Mouse (Mus musculus): ENCODE results near the gene Tecta. TPM values are rescaled to one million over a fixed set of nuclear protein-coding genes. Genes with fewer than 3 reads are reported as not detected.

The Tecta gene
- polyA plus RNA-seq, 1 experiment from 2014 or later = 0.15 TPM

GRCm38 (mm10) chr9:42337026-42337425, 62.7 kb downstream of the Tecta start:
- ATAC-seq (replicated peaks; ENCODE audit: low FRiP score) (no peak), DNase-seq (ENCODE audit: low spot score) (peak; percentile 14)
- WGBS = 89% methylated on average over 13 of the region's 13 CpGs
- Histone ChIP-seq H3K4me3 (ENCODE audit: low read depth, low read length) (no peak overlapping the region), H3K27ac (ENCODE audit: low read depth, low read length) (no peak overlapping the region), H3K4me1 (replicated peaks; ENCODE audit: control insufficient read depth, insufficient read depth, low read length) (no peaks in the 10 kb centered on the region), H3K36me3 (ENCODE audit: control insufficient read depth, insufficient read depth, low read length) (no peaks in the 10 kb centered on the region), H3K4me2 (ENCODE audit: low read depth, low read length, severe bottlenecking) (no peak overlapping the region), H3K9me3 (ENCODE audit: control insufficient read depth, low read length) (no peaks in the 10 kb centered on the region), H3K9ac (ENCODE audit: low read length) (no peak overlapping the region), H3K27me3 (ENCODE audit: control insufficient read depth, insufficient read depth, low read length) (no peaks in the 10 kb centered on the region)

GRCm38 (mm10) chr9:42336575-42336974, 63.2 kb downstream of the Tecta start:
- no peak overlapping the region for H3K27ac ChIP-seq (ENCODE audit: low read depth, low read length)
- no peak overlapping the region for H3K9ac ChIP-seq (ENCODE audit: low read length)
- ATAC-seq (replicated peaks; ENCODE audit: low FRiP score) (no peak), DNase-seq (ENCODE audit: low spot score) (no peak)
- no peak overlapping the region for H3K4me2 ChIP-seq (ENCODE audit: low read depth, low read length, severe bottlenecking)
- no peaks in the 10 kb centered on the region for H3K4me1 ChIP-seq (replicated peaks; ENCODE audit: control insufficient read depth, insufficient read depth, low read length)
- H3K9me3 ChIP-seq (ENCODE audit: control insufficient read depth, low read length) = no peaks in the 10 kb centered on the region
- H3K27me3 ChIP-seq (ENCODE audit: control insufficient read depth, insufficient read depth, low read length) = no peaks in the 10 kb centered on the region
- H3K4me3 ChIP-seq (ENCODE audit: low read depth, low read length) = no peak overlapping the region
- 97% methylated on average over 1 of the region's 1 CpGs for WGBS
- H3K36me3 ChIP-seq (ENCODE audit: control insufficient read depth, insufficient read depth, low read length) = no peaks in the 10 kb centered on the region

GRCm38 (mm10) chr9:42334885-42335284, 64.8 kb downstream of the Tecta start:
- H3K27me3 ChIP-seq (ENCODE audit: control insufficient read depth, insufficient read depth, low read length) = no peaks in the 10 kb centered on the region
- no peak overlapping the region for H3K27ac ChIP-seq (ENCODE audit: low read depth, low read length)
- WGBS = 94% methylated on average over 3 of the region's 3 CpGs
- no peak overlapping the region for H3K4me2 ChIP-seq (ENCODE audit: low read depth, low read length, severe bottlenecking)
- ATAC-seq (replicated peaks; ENCODE audit: low FRiP score) (no peak), DNase-seq (ENCODE audit: low spot score) (peak; percentile 41)
- no peaks in the 10 kb centered on the region for H3K36me3 ChIP-seq (ENCODE audit: control insufficient read depth, insufficient read depth, low read length)
- no peaks in the 10 kb centered on the region for H3K9me3 ChIP-seq (ENCODE audit: control insufficient read depth, low read length)
- H3K4me3 ChIP-seq (ENCODE audit: low read depth, low read length) = no peak overlapping the region
- no peaks in the 10 kb centered on the region for H3K4me1 ChIP-seq (replicated peaks; ENCODE audit: control insufficient read depth, insufficient read depth, low read length)
- H3K9ac ChIP-seq (ENCODE audit: low read length) = no peak overlapping the region

GRCm38 (mm10) chr9:42332692-42333091, 67.0 kb downstream of the Tecta start:
- H3K9me3 ChIP-seq (ENCODE audit: control insufficient read depth, low read length) = no peaks in the 10 kb centered on the region
- no peak overlapping the region for H3K4me3 ChIP-seq (ENCODE audit: low read depth, low read length)
- no peaks in the 10 kb centered on the region for H3K27me3 ChIP-seq (ENCODE audit: control insufficient read depth, insufficient read depth, low read length)
- H3K4me1 ChIP-seq (replicated peaks; ENCODE audit: control insufficient read depth, insufficient read depth, low read length) = no peaks in the 10 kb centered on the region
- H3K27ac ChIP-seq (ENCODE audit: low read depth, low read length) = no peak overlapping the region
- no peak overlapping the region for H3K4me2 ChIP-seq (ENCODE audit: low read depth, low read length, severe bottlenecking)
- no peak overlapping the region for H3K9ac ChIP-seq (ENCODE audit: low read length)
- H3K36me3 ChIP-seq (ENCODE audit: control insufficient read depth, insufficient read depth, low read length) = no peaks in the 10 kb centered on the region
- ATAC-seq (replicated peaks; ENCODE audit: low FRiP score) (no peak), DNase-seq (ENCODE audit: low spot score) (no peak)
- WGBS = 80% methylated on average over 12 of the region's 12 CpGs

- 89% methylated on average over 7 of the region's 7 CpGs for WGBS
- Histone ChIP-seq H3K36me3 (ENCODE audit: control insufficient read depth, insufficient read depth, low read length) (no peaks in the 10 kb centered on the region), H3K4me3 (ENCODE audit: low read depth, low read length) (no peak overlapping the region), H3K4me1 (replicated peaks; ENCODE audit: control insufficient read depth, insufficient read depth, low read length) (no peaks in the 10 kb centered on the region), H3K27ac (ENCODE audit: low read depth, low read length) (no peak overlapping the region), H3K27me3 (ENCODE audit: control insufficient read depth, insufficient read depth, low read length) (no peaks in the 10 kb centered on the region), H3K9ac (ENCODE audit: low read length) (no peak overlapping the region), H3K4me2 (ENCODE audit: low read depth, low read length, severe bottlenecking) (no peak overlapping the region), H3K9me3 (ENCODE audit: control insufficient read depth, low read length) (no peaks in the 10 kb centered on the region)
- ATAC-seq (replicated peaks; ENCODE audit: low FRiP score) (no peak), DNase-seq (ENCODE audit: low spot score) (no peak)
These were observed 68.4 kb downstream of the Tecta start for GRCm38 (mm10) chr9:42331341-42331740.

- H3K27me3 ChIP-seq (ENCODE audit: control insufficient read depth, insufficient read depth, low read length) = no peaks in the 10 kb centered on the region
- no peak overlapping the region for H3K27ac ChIP-seq (ENCODE audit: low read depth, low read length)
- no peak overlapping the region for H3K9ac ChIP-seq (ENCODE audit: low read length)
- H3K4me1 ChIP-seq (replicated peaks; ENCODE audit: control insufficient read depth, insufficient read depth, low read length) = no peaks in the 10 kb centered on the region
- no peak overlapping the region for H3K4me2 ChIP-seq (ENCODE audit: low read depth, low read length, severe bottlenecking)
- no peak for DNase-seq (ENCODE audit: low spot score)
- H3K9me3 ChIP-seq (ENCODE audit: control insufficient read depth, low read length) = no peaks in the 10 kb centered on the region
- H3K36me3 ChIP-seq (ENCODE audit: control insufficient read depth, insufficient read depth, low read length) = no peaks in the 10 kb centered on the region
- ATAC-seq (replicated peaks; ENCODE audit: low FRiP score) = no peak
- WGBS = 81% methylated on average over 9 of the region's 9 CpGs
- no peak overlapping the region for H3K4me3 ChIP-seq (ENCODE audit: low read depth, low read length)
These were observed 70.0 kb downstream of the Tecta start for GRCm38 (mm10) chr9:42329753-42330152.

- Histone ChIP-seq H3K4me1 (replicated peaks; ENCODE audit: control insufficient read depth, insufficient read depth, low read length) (no peaks in the 10 kb centered on the region), H3K9ac (ENCODE audit: low read length) (no peak overlapping the region), H3K4me2 (ENCODE audit: low read depth, low read length, severe bottlenecking) (no peak overlapping the region), H3K27ac (ENCODE audit: low read depth, low read length) (no peak overlapping the region), H3K36me3 (ENCODE audit: control insufficient read depth, insufficient read depth, low read length) (no peaks in the 10 kb centered on the region), H3K27me3 (ENCODE audit: control insufficient read depth, insufficient read depth, low read length) (no peaks in the 10 kb centered on the region), H3K9me3 (ENCODE audit: control insufficient read depth, low read length) (no peaks in the 10 kb centered on the region), H3K4me3 (ENCODE audit: low read depth, low read length) (no peak overlapping the region)
- DNase-seq (ENCODE audit: low spot score) (peak; percentile 60), ATAC-seq (replicated peaks; ENCODE audit: low FRiP score) (no peak)
- WGBS = 27% methylated on average over 11 of the region's 11 CpGs
These were observed 72.9 kb downstream of the Tecta start for GRCm38 (mm10) chr9:42326688-42327440.

- 61% methylated on average over 29 of the region's 29 CpGs for WGBS
- no peak overlapping the region for H3K4me2 ChIP-seq (ENCODE audit: low read depth, low read length, severe bottlenecking)
- no peak overlapping the region for H3K4me3 ChIP-seq (ENCODE audit: low read depth, low read length)
These were observed 74.9 kb downstream of the Tecta start for GRCm38 (mm10) chr9:42324640-42325394.

More at GRCm38 (mm10) chr9:42324640-42325394, 74.9 kb downstream of the Tecta start:
- no peak overlapping the region for H3K9ac ChIP-seq (ENCODE audit: low read length)
- H3K4me1 ChIP-seq (replicated peaks; ENCODE audit: control insufficient read depth, insufficient read depth, low read length) = no peaks in the 10 kb centered on the region
- H3K27ac ChIP-seq (ENCODE audit: low read depth, low read length) = no peak overlapping the region
- DNase-seq (ENCODE audit: low spot score) = peak; percentile 41
- no peaks in the 10 kb centered on the region for H3K36me3 ChIP-seq (ENCODE audit: control insufficient read depth, insufficient read depth, low read length)
- ATAC-seq (replicated peaks; ENCODE audit: low FRiP score) = no peak
- no peaks in the 10 kb centered on the region for H3K9me3 ChIP-seq (ENCODE audit: control insufficient read depth, low read length)
- no peaks in the 10 kb centered on the region for H3K27me3 ChIP-seq (ENCODE audit: control insufficient read depth, insufficient read depth, low read length)
